Mouse (Mus musculus): Measurements from ENCODE around the gene Gm16427. TPM values are rescaled to one million over a fixed set of nuclear protein-coding genes. Genes with fewer than 3 reads are reported as not detected.
"Not testable (repeated sequence)": the region's sequence is repeated elsewhere in the genome, so short reads cannot be mapped to it uniquely, and the experiment has no call there.

Gene Gm16427
- not detected for total RNA-seq (2021)
- long read RNA-seq, experiment 1: 0 reads
- long read RNA-seq, experiment 2: 0 reads

- not testable (repeated sequence) for DNase-seq (ENCODE audit: low spot score in 2 of 2)
Measured at GRCm38 (mm10) chr5:93540100-93540499, at the start of gene Gm16427. Gm16427 (minus strand) TSS chr5:93540200.

Other genes with a start within 250 kb of the Gm16427 start
- not detected for gene C87414, start 131.4 kb upstream of the Gm16427 start, total RNA-seq (2021)

Measured in adrenal gland, adult 18-20 months (tissue).